Mouse (Mus musculus) left cerebral cortex, postnatal 10 days (tissue): ENCODE results near the gene Rnf141. TPM values are rescaled to one million over a fixed set of nuclear protein-coding genes. Genes with fewer than 3 reads are reported as not detected.

Experiments used
- microRNA-seq: library from miRNA; unstranded; fragments of <30 nt; microRNA quantifications from one replicate; pipeline ENCODE4 v1.2.0, GENCODE M21; 2022
- total RNA-seq, 2 experiments: library from RNA; stranded (reverse); gene quantifications; 2 replicates each; pipeline ENCODE4 v1.2.3; 2021

Rnf141 gene
- total RNA-seq, 2 experiments from 2014 or later: 80.4 to 98.7 TPM

Small RNA genes within 50 kb of the gene (microRNA-seq; reads per million reads assigned to microRNA genes)
- gene Gm47282: not detected

Other genes starting within 250 kb of the Rnf141 start
- 10 to 100 TPM; 78.8 to 81.4 TPM for gene Sbf2, start 229.5 kb downstream of the Rnf141 start, total RNA-seq
- 1 to 10 TPM; 1.5 to 3.4 TPM for gene Adm, start 216.8 kb downstream of the Rnf141 start, total RNA-seq
- 10 to 100 TPM; 23.4 to 28.3 TPM for gene Ampd3, start 76.3 kb downstream of the Rnf141 start, total RNA-seq
- gene Lyve1, start 18.8 kb upstream of the Rnf141 start, total RNA-seq: 1 to 10 TPM; 1.2 to 2.7 TPM
- gene Mrvi1, start 138.0 kb upstream of the Rnf141 start, total RNA-seq: 1 to 10 TPM; 1.4 to 1.5 TPM
- gene Ctr9, start 184.5 kb upstream of the Rnf141 start, total RNA-seq: 10 to 100 TPM; 48.2 to 58.8 TPM
- 100 to 1,000 TPM; 942 to 954 TPM for gene Eif4g2, start 238.6 kb upstream of the Rnf141 start, total RNA-seq